Mouse (Mus musculus): ENCODE data around the gene Bri3.

- TF ChIP-seq POLR2A (IDR thresholded peaks at IDR 0.05; ENCODE audit: insufficient read depth, low read depth, low read length) (no peak), CTCF (IDR thresholded peaks at IDR 0.05; ENCODE audit: insufficient read depth, low read depth, low read length) (no peak)
Measured at GRCm38 (mm10) chr5:144230216-144230615, 14.0 kb upstream of the Bri3 start.
